Mouse (Mus musculus) midbrain, embryonic 16.5 days (tissue): ENCODE measurements around the gene Mllt6. TPM values are rescaled to one million over a fixed set of nuclear protein-coding genes. Genes with fewer than 3 reads are reported as not detected.
A peak's percentile ranks its signal among the peaks of the same experiment; 100 is the strongest.
"Not testable (repeated sequence)": the region's sequence is repeated elsewhere in the genome, so short reads cannot be mapped to it uniquely, and the experiment has no call there.

Experiments
- ATAC-seq: fragments of 200-750 bp; cut with Nextera tagmentation; 2 replicates; pipeline ENCODE4 v1.8.0; 2017; ENCODE audit warnings: moderate TSS enrichment
- H3K27ac ChIP-seq: fragments of 300-500 bp; sonication (generic); 2 replicates; pipeline ENCODE4 v1.5.1; 2014; ENCODE audit warnings: mild to moderate bottlenecking, low read length, mixed read lengths
- H3K27me3 ChIP-seq: fragments of 300-500 bp; sonication (generic); 2 replicates; pipeline ENCODE4 v1.6.1; 2014; ENCODE audit warnings: low read depth, low read length, mixed read lengths; ENCODE audit not compliant: control insufficient read depth, insufficient read depth
- H3K36me3 ChIP-seq: fragments of 300-500 bp; sonication (generic); 2 replicates; pipeline ENCODE4 v1.6.1; 2014; ENCODE audit warnings: mild to moderate bottlenecking, low read length, moderate library complexity, mixed read lengths; ENCODE audit not compliant: control insufficient read depth, insufficient read depth
- H3K4me1 ChIP-seq: fragments of 300-500 bp; sonication (generic); 2 replicates; pipeline ENCODE4 v1.6.1; 2014; ENCODE audit warnings: mild to moderate bottlenecking, low read length, mixed read lengths; ENCODE audit not compliant: control insufficient read depth, insufficient read depth
- H3K4me2 ChIP-seq: fragments of 300-500 bp; sonication (generic); 2 replicates; pipeline ENCODE4 v1.6.1; 2014; ENCODE audit warnings: mild to moderate bottlenecking, low read length, mixed read lengths
- H3K4me3 ChIP-seq: fragments of 300-500 bp; sonication (generic); 2 replicates; pipeline ENCODE4 v1.5.1; 2014; ENCODE audit warnings: low read depth, mild to moderate bottlenecking, low read length, moderate library complexity, mixed read lengths
- H3K9ac ChIP-seq: fragments of 300-500 bp; sonication (generic); 2 replicates; pipeline ENCODE4 v1.6.1; 2014; ENCODE audit warnings: low read depth, low read length, mixed read lengths
- H3K9me3 ChIP-seq: fragments of 300-500 bp; sonication (generic); replicated peaks from 2 replicates; pipeline ENCODE4 v1.6.1; 2014; ENCODE audit warnings: mild to moderate bottlenecking, low read length, mixed read lengths; ENCODE audit not compliant: control insufficient read depth, poor library complexity, severe bottlenecking
- WGBS: fragments of 180-500 bp; shearing (Covaris S2); extraction: QIAGEN DNeasy Blood & Tissue Kit; methylation state at CpG from one replicate; pipeline ENCODE4 v1.1.7; 2014; 5-methylcytosine and 5-hydroxymethylcytosine counted together
- polyA plus RNA-seq: library from polyadenylated mRNA; unstranded; fragments of >200 nt; fragmentation: Nextera tagmentation; extraction: Ambion mirVana; gene quantifications from 2 replicates; pipeline ENCODE4 v1.2.1, GENCODE M21; 2015

Gene Mllt6
- polyA plus RNA-seq, 1 experiment from 2014 or later = 3.3 TPM

DNA sequence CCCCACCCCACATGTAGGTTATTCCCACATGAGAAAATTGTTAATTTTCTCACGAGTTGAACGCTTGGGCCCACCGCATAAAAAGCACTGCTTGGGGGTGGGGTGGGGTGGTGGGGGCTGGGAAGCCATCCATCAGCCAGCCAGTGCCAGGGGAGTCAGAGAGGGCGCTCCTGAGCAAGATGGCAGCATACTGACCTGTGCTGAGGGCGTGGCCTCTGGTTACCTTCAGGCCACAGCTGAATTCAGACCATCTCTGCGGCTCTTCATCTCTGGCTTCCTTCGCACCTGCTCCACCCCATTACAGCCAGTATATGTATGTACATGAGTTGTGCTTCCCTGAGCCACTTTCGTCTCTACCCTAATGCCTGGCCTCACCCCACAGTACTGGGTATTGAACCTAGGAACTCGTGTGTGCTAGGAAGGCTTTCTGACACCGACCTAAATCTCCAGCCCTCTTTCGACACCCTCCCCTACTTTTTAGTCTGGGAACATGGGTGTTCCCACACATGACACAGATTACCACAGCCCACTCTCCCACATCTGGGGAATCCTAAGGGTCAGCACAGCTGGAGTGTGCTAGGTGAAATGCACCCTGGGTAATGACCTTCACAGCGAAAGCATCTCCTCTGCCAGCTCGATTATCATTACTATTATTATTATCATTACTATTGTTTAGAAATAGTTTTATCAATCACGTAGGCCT is 6.8 kb upstream of the Mllt6 start:
- Histone ChIP-seq H3K9me3 (no peaks in the 10 kb centered on the region), H3K4me1 (peaks cover 14% of the 10 kb centered on the region), H3K9ac (no peak overlapping the region), H3K27me3 (peaks cover under 1% of the 10 kb centered on the region; the same call in 1 of the 2 replicates), H3K36me3 (no peaks in the 10 kb centered on the region), H3K4me2 (no peak overlapping the region), H3K27ac (no peak overlapping the region), H3K4me3 (no peak overlapping the region)
- ATAC-seq = no peak
- WGBS = 73% methylated on average over 14 of the region's 14 CpGs

DNA sequence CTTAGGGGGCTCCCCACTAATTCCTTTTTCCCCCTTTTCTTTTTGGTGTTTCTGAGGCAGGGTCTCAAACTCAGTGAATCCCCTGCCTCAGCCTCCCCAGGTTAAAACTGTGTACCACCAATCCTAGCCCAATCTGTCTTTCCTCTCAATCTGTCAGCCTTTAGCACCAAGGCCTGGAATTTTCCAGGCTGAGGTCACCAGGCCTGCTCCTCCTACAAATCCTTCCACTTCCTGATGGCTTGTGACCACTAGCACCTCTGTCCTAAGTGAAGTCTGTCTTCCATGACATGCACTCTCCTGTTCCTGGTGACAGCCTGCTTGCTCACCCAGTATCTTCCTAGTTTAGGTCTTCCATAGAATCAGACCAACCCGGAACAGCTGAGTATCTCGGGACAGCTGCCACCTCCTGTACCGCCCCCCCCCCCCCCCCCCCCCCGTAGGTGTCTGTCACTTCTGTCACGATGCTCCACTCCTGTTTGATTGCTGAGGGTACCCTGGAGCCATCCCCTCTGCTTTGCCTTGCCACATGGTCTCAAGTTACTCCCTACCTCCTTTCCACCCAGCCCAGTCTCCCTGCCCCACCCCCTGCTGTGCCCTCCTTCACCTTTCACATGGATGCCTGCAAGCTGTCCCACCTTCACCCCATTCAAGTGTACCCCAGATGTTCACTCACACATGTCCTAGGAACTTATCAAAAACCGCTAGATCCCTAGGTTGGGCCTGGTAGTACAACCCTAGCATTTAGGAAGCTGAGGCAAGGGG is 5.8 kb upstream of the Mllt6 start:
- H3K4me1 ChIP-seq = peaks cover 21% of the 10 kb centered on the region
- no peaks in the 10 kb centered on the region for H3K9me3 ChIP-seq
- no peak overlapping the region for H3K27ac ChIP-seq
- H3K9ac ChIP-seq = no peak overlapping the region
- ATAC-seq = no peak
- no peak overlapping the region for H3K4me3 ChIP-seq
- H3K36me3 ChIP-seq = no peaks in the 10 kb centered on the region
- H3K27me3 ChIP-seq = peaks cover 7% of the 10 kb centered on the region
- H3K4me2 ChIP-seq = no peak overlapping the region
- 59% methylated on average over 4 of the region's 6 CpGs for WGBS

DNA sequence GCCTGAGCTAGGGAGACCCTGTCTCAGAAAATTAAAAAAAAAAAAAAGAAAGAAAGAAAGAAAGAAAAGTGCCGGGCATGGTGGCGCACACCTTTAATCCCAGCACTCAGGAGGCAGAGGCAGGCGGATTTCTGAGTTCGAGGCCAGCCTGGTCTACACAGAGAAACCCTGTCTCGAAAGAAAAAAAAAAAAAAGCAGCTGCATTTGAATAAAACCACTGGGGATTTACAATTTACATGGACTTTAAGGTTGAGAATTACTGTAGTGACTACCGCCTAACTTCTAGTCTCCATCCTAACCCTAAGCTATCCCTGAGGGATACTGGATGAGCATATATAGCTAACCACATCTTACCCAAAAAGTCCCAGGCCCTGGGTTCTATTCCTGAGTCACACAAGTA is 5.2 kb upstream of the Mllt6 start:
- not testable (repeated sequence) for H3K27me3 ChIP-seq, H3K4me2 ChIP-seq, H3K9ac ChIP-seq, H3K9me3 ChIP-seq, ATAC-seq, H3K36me3 ChIP-seq, H3K27ac ChIP-seq, H3K4me3 ChIP-seq
- 89% methylated on average over 6 of the region's 6 CpGs for WGBS
- peaks cover 21% of the 10 kb centered on the region for H3K4me1 ChIP-seq

DNA sequence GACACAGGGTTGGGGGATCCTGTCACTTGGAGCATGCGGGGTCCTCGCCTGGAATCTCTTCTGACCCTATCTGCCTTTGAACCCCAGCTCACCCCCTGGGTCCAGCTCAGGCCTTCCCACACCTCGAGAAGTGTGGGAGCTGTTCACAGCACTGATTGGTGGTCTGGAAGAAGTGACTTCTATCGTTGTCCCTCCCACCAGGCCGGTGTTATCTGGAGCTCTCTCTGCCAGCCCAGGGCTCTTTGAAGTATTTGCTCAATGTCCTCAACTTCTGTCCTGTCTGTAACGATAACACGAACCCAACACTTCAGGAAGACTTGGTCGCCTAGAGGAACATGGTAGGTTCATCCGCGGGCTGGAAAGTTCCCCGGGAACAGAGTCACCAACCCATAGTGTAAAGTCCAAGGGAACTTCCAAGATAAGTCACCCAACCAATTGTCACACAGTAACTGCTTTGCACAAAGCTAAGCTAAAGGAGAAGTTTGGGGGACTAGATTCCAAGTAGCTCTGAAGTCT is 4.4 kb upstream of the Mllt6 start:
- Histone ChIP-seq H3K36me3 (no peaks in the 10 kb centered on the region), H3K27me3 (peaks cover 7% of the 10 kb centered on the region), H3K9me3 (no peaks in the 10 kb centered on the region), H3K27ac (no peak overlapping the region), H3K9ac (no peak overlapping the region), H3K4me2 (no peak overlapping the region; the same call in 1 of the 2 replicates), H3K4me3 (no peak overlapping the region), H3K4me1 (peaks cover 21% of the 10 kb centered on the region)
- ATAC-seq = no peak
- WGBS = 75% methylated on average over 11 of the region's 11 CpGs

DNA sequence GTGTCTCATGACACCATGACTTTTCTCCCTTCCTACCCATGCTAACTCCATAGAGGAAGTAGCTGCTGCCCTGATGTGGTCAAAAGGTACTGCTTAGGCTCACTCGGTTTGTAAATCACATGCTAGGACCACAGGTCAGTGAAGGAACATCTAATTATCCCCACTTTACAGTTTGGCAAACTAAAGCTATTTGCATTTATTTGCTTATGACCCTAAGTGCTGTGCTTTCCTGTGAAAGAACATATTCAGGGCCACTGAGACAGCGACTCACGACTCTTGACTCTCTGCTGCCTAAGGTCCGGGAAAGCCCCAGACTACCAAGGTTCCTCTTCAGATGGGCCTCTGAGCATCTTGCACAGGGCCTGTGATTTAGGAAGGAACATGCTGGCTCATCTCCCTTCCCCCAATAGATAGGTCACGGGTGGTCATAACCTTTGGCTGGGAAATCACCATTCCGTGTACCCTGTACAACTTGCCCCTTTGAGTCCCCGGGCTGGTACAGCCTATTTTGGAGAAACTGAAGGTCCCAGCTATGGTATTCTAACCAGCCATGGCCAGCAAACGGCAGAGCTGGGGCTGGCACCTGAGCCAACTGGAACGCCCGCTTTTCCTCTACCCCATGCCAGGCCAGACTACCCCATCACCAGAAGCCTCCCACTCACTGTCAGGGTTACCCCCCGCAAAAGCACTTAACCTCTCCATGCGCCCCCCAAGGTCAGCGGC is 3.8 kb upstream of the Mllt6 start:
- Histone ChIP-seq H3K4me1 (peaks cover 24% of the 10 kb centered on the region), H3K36me3 (no peaks in the 10 kb centered on the region), H3K9ac (peak overlapping the region; percentile 83), H3K9me3 (no peaks in the 10 kb centered on the region), H3K4me3 (peak overlapping the region; percentile 72), H3K4me2 (peak overlapping the region; percentile 82), H3K27ac (peak overlapping the region; percentile 66; the same call in 1 of the 2 replicates), H3K27me3 (peaks cover 7% of the 10 kb centered on the region)
- no peak for ATAC-seq
- 11% methylated on average over 13 of the region's 13 CpGs for WGBS

DNA sequence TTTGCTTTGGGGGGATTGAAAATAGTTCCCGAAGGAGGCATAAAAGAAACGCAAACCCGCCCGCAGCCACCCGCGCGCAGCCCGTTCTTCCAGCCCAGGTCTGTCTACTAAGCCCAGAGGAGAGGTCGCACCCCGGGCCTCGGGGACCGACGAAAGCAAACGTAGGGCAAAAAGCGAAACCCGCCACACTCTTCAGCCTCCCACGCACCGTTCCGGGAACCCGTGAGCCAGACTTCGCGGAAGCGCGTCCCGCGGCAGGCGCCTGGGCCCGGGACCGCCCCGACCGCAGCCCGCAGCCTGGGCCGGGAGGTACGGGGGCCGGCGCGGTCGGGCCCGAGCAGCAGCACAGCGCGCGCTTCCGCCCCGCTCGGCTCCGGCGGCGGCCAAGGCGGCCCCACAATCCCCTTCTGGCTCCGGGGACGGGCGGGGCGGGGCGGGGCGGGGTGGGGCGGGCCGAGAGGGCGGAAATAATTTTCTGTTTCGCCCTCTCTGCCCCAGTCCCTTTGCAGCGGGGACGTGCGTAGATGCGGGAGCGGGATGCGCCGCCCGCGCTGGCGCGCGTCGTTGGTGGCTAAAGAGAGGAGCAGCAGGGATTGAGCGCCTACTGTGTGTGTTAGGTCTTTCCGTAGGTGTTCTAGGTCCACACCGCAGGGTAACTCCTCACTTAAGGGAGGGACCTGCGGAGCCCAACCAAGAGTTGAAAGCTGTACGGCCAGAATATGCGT is 3.1 kb upstream of the Mllt6 start:
- H3K4me1 ChIP-seq = peaks cover 31% of the 10 kb centered on the region
- H3K9ac ChIP-seq = peak overlapping the region; percentile 83
- peak; percentile 81 for ATAC-seq
- no peaks in the 10 kb centered on the region for H3K36me3 ChIP-seq
- H3K27ac ChIP-seq = peak overlapping the region; percentile 66
- H3K27me3 ChIP-seq = peaks cover 7% of the 10 kb centered on the region
- WGBS = 0% methylated on average over 52 of the region's 78 CpGs
- peak overlapping the region; percentile 82 for H3K4me2 ChIP-seq
- no peaks in the 10 kb centered on the region for H3K9me3 ChIP-seq
- peak overlapping the region; percentile 72 for H3K4me3 ChIP-seq

DNA sequence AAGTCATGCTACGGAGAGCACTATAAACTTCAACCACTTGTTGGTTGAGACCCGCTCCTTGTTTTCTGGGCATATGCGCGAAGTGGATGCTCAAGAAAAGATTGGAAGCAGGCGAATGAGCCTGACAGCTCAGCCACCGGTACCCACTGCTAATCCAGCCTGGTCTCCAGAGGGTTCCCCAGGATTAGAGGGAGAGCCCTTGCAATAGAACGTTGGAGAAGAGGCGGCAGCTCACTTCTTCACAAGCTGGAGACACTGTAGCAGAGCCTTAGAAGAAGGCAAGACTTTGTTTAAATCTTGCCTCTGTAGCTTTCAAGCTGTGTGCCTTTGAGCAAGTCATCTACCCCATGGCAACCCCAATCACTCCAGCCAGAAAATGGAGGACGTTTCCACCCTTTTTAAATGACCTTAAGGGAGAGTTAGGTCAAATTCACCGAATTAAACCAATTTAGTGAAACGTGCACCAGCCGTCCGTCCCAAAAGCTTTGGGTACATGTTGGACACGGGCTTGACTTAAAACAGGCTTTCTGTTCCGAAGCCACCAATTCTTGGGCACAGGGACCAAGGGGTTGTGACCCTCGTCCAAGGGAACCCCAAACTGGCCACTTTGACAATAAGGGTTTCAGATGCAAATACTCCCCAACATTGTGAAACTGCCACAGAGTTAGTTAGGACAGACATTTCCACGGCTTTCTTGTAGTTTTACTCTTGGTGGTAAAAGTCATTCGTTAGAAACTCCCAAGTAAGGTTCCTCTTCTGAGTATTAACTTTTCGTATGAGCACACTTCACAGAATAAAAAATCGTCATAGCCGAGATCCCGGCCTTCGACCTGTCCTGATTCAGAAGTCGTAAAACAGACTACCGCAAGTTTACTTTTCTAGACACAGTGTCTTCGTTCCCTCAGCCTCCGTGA is 2.2 kb upstream of the Mllt6 start:
- 2% methylated on average over 27 of the region's 27 CpGs for WGBS
- peaks cover 35% of the 10 kb centered on the region for H3K4me1 ChIP-seq

More for the DNA sequence above, 2.2 kb upstream of the Mllt6 start:
- peaks cover 7% of the 10 kb centered on the region for H3K27me3 ChIP-seq
- H3K4me3 ChIP-seq = peak overlapping the region; percentile 72
- H3K27ac ChIP-seq = no peak overlapping the region
- peak overlapping the region; percentile 82 for H3K4me2 ChIP-seq
- no peaks in the 10 kb centered on the region for H3K9me3 ChIP-seq
- ATAC-seq = no peak
- peak overlapping the region; percentile 83 for H3K9ac ChIP-seq
- no peaks in the 10 kb centered on the region for H3K36me3 ChIP-seq
